Mouse (Mus musculus) left cerebral cortex, adult 9 months (tissue): ENCODE measurements around the gene Adgrf1.

Experiments
- DNase-seq, 2 experiments: peaks; one replicate each; pipeline ENCODE4 v3.0.0; 2022; ENCODE audit warnings: low spot score in 2 of 2

Adgrf1 gene

DNA sequence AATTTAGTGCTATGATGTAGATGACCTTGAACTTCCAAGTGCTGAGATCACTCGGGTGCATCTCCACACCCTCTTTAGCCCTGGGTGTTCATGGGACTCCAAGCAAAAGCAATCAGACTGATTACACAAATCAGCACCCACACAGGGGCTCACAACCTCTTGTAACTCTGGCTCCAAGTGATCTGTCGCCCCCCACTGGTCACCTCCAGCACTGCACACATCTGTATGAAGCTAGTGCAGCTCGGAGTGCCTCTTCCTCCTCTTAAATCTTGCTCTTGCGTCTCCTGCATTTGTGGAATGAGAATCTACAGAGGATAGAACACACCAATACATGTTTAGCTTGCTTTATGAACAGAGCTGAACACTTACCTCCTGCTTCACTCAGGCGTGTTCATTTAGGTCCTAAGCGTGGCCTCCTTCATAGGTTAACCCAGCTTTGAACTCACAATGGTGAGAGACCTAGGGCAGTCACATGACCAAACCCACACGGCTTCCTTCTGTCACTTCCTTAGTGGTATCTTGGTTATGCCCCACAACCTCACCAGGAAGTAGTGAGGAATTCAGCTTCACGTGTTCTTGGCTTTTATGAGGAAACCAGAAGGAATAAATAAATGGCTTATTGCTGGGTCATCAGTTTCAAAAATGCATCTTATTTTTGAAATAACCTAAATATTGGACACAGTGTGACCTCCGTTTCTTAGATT, 2.9 kb upstream of the Adgrf1 start:
- DNase-seq = no peak

- DNase-seq = no peak
Measured at GRCm38 (mm10) chr17:43276220-43276619, 6.1 kb downstream of the Adgrf1 start.

DNA sequence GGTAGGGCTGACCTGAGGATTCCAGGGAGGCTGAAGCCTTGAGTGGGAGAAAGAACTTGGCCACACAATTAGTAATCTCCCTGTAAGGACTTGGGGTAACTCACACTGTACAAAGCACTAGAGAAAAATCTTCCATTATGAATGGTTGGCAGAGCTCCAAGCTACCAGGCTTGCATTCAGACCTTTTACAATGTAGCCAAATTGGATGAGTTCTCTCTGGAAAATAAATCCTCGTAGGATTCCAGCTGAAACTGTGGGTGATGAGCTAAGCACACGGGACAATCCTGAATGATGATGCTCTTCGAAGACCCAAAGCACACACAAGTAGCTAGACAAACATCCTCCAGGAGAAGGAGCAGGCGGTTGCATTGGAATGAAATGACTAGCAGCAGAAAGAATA, 7.1 kb downstream of the Adgrf1 start:
- DNase-seq = peak in 1 of 2 experiments; percentile 46

DNA sequence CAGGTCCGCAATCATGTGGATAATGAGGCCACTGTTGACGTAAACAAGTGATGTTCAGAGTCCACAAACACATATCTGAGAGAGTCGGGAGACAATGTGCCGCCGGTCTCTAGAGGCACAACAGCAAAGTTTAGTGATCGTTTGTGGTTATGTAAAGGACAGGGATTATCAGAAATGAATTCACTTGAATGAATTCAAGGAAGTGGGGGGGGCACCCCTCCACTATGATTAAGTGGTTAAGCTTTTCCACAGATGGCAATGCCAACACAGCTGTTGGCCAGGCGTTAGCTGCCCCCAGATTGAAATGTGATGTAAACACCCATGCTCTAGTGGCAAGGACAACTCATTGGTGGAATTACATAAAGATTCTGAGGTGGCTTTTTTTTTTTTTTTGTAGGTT, 9.5 kb downstream of the Adgrf1 start:
- DNase-seq = no peak

DNA sequence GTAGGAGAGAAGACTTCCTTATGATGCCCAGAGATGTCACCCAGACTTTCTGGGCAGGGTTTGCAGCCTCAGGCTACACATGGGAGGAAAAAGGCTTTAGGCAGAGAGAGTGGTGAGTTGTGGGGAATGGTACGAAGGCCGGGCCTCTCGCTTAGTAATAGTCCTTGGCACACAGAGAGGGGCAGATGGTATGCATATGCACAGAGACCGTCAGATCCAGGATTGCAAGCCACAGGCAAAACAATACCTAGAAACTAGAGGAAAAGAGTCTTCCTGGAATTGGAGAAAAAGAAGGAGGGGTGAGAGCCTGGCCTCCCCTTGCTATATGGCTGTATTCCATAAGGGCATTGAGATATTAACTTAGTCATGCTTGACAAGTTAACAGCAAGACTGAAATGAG, 12.2 kb downstream of the Adgrf1 start:
- DNase-seq = peak in 1 of 2 experiments; percentile 26

GRCm38 (mm10) chr17:43282828-43283227, 12.7 kb downstream of the Adgrf1 start:
- DNase-seq = no peak

GRCm38 (mm10) chr17:43299515-43299914, 29.4 kb downstream of the Adgrf1 start:
- no peak for DNase-seq

DNA sequence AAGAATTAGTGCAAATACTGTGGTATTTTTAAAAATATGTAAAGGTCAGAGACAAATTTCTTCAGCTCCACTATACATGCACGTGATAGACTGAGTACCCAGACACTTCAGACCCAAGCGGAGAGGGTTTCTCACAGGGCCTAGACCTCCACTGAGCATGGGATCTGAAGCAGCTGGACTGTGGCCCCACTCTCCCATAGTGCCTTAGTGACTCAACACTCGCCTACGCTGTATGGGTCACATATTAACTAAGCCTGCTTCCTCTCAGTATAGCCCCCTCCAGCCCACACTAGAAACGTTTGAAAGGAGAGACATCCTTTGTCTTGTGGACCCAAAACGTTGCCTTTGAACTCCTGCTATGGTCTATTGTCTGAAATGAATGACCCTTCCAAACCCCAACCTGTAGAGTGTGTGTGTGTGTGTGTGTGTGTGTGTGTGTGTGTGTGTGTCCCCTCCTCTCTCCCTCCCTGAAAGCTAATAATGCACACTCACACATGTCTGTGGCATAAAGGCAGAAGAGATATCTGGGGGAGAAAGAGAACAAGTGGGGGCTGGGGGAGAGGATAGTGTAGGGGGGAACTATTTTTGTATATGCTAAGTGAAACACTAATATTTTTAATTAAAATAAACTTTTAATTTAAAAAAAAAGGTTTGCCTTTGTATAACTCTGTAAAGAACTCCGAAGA, 56.0 kb downstream of the Adgrf1 start:
- no peak for DNase-seq

DNA sequence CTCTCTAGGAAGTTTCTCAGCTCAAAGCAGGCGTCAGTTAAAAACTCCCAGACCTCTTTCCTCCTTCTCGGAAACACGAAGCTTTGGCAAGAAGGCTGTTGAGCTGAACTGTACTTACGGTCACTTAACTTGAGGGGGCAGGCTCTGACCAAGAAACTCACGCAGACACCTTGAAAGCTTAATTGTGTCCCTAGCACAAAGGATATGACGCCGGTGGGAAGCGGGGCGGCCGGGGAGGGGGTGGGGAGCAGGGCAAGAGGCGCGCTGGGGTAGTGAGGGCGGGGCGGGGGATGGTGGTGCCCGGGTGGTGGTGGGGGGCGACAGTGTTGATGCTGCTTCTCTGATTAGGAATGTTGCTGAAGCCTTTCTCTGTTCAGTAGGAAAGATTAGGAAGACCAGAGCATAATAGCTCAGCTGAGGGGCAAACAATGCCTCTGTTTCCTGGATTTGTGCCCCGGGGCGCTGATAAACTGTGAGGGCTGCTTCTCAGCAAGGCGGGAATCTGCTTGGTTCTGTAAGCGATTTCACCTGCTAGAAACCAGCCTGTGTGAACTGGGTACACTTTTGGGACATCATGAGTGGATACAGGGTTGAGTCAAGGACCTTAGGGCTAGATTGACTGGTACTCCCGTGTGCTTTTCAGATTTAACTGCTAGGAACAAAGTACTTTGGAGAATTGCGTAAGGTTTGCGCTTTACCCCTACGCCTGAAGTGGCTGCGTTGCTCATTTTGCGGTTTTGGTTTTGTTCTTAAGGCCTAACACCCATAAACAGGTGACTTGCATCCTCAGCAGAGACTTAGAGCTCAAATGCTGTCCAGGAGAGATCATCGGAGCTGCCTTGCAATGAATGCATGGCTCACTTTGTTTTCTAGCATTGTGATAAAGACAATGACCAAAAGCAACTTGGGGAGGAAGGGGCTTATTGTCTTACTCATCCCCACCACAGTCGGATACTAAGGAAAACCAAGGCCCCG, 56.9 kb downstream of the Adgrf1 start:
- DNase-seq = peak in 1 of 2 experiments; percentile 8

- DNase-seq = no peak
Measured at GRCm38 (mm10) chr17:43327810-43328209, 57.7 kb downstream of the Adgrf1 start.

DNA sequence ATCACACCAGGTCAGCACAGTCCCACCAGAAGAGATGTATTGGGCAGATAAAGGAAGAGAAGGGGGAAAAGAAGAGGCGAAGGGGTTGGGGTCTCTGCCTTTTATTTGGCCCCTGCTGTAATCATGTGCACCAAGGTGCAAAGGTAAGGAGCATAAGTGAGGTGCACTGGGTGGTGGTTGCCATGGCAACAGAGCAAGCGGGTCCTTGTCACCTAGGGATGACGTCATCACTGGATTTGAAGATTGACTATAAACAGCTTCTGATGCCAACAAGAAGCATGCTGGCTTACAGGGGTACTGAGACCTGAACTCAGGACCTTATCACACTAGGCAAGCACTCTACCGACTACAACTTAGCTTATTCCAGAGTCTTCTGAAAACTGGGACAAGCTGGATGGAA, 59.1 kb downstream of the Adgrf1 start:
- DNase-seq = no peak

GRCm38 (mm10) chr17:43329761-43330183, 59.6 kb downstream of the Adgrf1 start:
- DNase-seq = no peak

DNA sequence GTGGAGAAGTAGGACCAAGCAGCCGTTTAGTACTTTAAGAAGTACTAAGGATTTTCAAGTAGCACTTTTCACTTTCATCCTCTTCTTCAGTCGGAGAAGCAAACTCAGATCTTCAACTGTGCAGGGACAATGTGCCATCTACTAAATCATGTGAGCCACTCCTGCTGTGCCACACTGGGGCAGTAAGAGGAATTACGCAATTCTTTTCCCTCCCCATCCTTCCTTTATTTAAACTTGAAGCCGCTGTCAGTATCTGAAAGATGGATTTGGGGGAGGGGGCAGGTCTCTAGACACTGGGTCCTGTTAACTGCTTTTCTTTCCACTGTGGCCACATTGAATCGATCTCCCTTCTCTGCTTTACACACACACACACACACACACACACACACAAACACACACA, 62.6 kb downstream of the Adgrf1 start:
- no peak for DNase-seq

DNA sequence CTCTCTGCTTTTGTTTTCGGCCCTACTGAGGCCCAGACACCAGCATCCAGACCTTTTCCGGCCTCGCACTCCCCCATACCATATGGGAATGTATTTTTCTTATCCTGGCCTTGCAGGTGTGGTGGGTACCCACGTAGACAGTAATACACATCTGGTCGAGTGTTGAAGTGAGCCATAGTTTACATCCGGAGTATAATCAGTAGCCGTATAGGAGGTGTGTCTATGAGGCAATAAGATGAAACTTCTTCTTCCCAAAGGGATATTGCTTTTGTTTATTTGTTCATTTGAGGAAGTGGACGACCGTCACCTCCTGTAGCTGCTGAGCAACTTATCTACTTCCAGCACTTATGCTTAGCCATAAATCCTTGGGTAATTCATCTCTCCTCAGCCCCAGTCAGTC, 63.9 kb downstream of the Adgrf1 start:
- DNase-seq = no peak

- no peak for DNase-seq
Measured at GRCm38 (mm10) chr17:43337643-43338042, 67.5 kb downstream of the Adgrf1 start.

- no peak for DNase-seq
Measured at GRCm38 (mm10) chr17:43338279-43338678, 68.2 kb downstream of the Adgrf1 start.

DNA sequence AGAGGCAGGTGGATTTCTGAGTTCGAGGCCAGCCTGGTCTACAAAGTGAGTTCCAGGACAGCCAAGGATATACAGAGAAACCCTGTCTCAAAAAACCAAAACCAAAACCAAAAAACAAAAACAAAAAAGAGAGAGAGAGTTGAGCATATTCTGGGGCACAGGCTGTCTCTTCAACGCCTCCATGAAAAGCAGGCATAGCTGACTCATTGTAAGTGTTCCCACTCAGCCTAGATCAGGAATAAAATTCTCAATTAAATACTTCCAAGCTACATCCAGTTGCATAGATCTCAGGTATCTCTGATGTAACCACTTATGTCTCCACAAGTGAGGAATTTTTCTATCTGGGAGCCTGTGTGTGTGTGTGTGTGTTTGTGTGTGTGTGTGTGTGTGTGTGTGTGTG, 76.4 kb downstream of the Adgrf1 start:
- peak in 1 of 2 experiments; percentile 6 for DNase-seq

DNA sequence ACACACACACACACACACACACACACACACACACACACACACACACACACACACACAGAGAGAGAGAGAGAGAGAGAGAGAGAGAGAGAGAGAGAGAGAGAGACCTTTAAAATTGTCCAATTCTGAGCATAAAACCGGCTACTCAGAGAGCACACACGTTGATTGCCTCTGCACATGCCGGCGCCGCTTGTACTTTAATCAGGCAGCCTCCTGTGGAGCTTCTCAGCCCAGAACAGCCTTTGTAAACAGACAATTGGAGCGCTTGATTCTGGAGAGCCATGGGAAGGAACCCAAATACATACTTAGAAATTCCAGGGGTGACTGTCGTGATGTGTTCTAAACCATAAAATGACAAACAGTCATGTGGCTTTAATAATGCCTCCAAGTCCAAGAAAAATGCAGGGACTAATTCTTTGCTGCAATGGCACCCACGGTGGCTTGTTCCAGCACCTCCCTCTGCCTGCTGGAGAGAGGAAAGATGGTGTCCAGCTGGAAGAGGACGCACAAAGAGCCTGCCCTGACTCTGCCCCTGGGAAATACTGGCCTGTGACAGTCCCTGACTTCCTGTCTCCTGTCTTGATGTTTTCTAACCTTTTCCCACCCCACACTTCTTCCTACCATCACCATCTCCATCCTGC, 87.9 kb downstream of the Adgrf1 start:
- no peak for DNase-seq

DNA sequence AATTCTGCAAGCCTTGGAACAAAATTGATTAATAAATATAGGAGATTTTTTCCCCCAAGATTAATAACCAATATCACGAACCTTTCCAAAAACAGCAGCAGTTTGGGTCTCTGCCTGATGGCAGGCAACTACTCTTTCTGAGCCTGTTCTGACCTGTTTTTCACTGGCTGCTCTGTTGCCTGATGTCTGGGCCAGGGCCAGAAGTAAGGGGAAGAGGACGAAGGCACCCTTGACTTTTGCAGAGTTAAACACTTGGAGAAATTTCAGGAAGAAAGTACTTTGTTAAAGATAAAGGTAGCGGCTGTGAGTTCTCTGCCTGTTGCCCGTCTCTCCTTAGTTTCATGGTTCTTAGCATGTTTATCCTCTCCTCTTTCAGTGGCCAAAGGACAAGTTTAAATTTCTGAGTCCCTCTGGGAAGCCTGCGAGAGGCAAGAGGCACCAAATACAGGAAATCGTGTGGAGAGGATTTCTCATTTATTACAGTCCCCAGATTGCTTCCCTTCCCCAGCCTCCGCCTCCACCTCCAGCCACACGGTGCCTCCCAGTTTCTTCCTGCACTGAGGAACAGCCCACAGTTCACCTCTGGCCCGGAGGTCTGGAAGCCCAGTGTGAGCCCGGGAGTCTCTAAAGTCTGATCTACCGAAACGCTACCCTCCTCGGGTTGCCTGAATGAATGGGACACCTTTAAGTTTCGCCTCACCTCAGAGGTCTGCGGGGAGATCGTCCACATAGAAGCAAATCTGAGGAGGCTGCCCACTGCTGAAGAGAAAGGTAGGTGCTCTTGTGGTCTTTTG, 89.9 kb downstream of the Adgrf1 start, which contains the start of gene Adgrf5:
Gene Adgrf5, plus strand, starts transcription at position 626 of the 794 bp plus-strand sequence.
- DNase-seq = no peak

GRCm38 (mm10) chr17:43361021-43361420, 90.9 kb downstream of the Adgrf1 start:
- DNase-seq = no peak

DNA sequence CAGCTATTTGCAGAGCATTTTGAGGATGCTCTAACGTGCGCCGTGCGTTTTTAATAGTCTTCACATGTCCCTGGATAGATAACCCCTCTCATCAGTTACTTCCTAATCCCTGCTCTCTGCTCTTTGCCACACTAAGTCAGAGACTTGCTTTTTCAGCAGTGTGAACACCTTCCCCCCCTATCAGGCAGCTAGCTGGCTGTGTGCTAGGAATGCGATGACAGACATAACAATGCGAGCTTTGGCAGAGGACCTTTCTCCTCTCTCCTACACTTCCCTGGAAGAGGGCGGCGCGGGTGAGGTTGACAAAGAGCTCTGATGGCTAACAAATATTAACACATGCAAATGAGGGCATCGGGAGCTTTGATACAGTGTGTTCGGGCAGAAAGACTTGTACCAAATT, 92.2 kb downstream of the Adgrf1 start:
- DNase-seq = no peak
